Mouse (Mus musculus): Measurements from ENCODE around the gene Ralgds. TPM values are rescaled to one million over a fixed set of nuclear protein-coding genes. Genes with fewer than 3 reads are reported as not detected.
A peak's percentile ranks its signal among the peaks of the same experiment; 100 is the strongest.
"Not testable (repeated sequence)": the region's sequence is repeated elsewhere in the genome, so short reads cannot be mapped to it uniquely, and the experiment has no call there.

Ralgds gene
- total RNA-seq (2014; fragmentation: Nextera tagmentation) = 2.1 and 7.9 TPM in 2 replicates
- total RNA-seq (2017) = 2.8 and 4.6 TPM in 2 replicates

- ATAC-seq (replicated peaks; ENCODE audit: poor library complexity, severe bottlenecking) = peak; percentile 28
Measured at GRCm38 (mm10) chr2:28512798-28513401, at the start of gene Ralgds. Gene Ralgds (plus strand): TSS chr2:28513125.

GRCm38 (mm10) chr2:28463919-28464318, 49.0 kb upstream of the Ralgds start:
- 0 out of 2 replicates have a peak, but pooled peaks have one; percentile 33 for ATAC-seq (replicated peaks; ENCODE audit: poor library complexity, severe bottlenecking)

- ATAC-seq (replicated peaks; ENCODE audit: poor library complexity, severe bottlenecking) = no peak
Measured at GRCm38 (mm10) chr2:28464919-28465318, 48.0 kb upstream of the Ralgds start.

DNA sequence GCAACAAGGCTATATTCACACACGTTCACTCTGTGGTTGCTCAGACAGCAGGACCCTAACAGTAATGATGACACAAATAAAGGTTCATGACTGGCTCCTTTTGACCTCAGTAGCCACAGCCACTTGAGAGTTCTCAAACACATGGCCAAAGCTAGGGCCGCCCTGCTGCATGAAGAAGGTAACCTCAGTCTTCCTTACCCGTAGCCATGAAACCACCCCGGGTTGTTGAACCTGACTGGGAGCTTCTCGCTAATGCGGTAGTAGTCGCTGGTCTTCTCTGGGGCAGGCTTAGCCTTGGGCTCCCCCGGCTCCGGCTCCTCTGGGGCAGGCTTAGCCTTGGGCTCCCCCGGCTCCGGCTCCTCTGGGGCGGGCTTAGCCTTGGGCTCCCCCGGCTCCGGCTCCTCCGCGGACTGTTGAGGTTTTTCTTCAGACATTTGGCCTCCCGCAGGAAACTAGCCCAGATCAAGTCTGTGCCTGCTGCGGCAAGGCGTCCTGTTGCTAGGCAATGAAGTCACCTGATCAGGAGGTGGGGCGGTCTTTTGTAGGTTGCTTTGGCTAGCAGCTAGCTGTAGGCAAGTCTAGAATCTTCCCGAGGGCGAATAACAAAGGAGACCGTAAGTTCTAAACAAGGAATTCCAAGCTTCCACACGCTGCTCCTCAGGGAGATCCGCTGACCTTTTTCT, 46.9 kb upstream of the Ralgds start, which contains the start of gene 1700007K13Rik:
Gene 1700007K13Rik, minus strand, starts transcription at position 497 of the 683 bp plus-strand sequence.
- ATAC-seq (replicated peaks; ENCODE audit: poor library complexity, severe bottlenecking) = peak; percentile 36

DNA sequence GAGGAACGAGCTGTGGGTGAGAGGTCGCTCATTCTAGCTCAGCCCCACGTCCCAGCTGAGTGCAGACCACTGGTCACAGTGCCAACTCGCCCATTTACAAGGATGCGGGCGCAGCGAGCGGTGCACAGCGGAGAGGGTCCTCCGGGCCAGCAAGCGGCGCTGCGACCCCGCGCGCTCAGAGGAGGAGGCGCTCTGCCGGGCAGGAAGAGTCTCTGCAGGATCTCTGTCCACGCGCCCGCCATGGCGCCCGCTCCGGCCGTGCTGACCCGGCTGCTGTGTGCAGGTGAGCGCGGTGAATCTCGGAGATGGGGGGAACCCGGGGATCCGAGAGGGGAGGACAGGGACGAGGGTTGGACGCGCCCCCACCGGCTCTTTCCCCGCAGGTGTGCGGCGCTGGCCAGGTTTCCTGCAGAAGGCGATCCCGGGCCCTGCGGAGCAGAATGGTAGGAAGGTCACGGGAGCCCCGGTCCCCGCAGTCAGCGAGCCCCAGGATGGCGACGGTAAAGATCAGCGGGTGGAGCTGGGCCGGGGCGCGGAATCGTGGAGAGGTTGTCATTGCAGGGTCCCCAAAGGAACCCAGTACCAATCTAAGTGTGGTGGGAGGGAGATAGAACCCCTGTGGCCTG, 45.0 kb upstream of the Ralgds start, which contains the start of gene Mrps2:
Gene Mrps2, plus strand, starts transcription at position 207 of the 626 bp plus-strand sequence.
- peak; percentile 96 for ATAC-seq (replicated peaks; ENCODE audit: poor library complexity, severe bottlenecking)

DNA sequence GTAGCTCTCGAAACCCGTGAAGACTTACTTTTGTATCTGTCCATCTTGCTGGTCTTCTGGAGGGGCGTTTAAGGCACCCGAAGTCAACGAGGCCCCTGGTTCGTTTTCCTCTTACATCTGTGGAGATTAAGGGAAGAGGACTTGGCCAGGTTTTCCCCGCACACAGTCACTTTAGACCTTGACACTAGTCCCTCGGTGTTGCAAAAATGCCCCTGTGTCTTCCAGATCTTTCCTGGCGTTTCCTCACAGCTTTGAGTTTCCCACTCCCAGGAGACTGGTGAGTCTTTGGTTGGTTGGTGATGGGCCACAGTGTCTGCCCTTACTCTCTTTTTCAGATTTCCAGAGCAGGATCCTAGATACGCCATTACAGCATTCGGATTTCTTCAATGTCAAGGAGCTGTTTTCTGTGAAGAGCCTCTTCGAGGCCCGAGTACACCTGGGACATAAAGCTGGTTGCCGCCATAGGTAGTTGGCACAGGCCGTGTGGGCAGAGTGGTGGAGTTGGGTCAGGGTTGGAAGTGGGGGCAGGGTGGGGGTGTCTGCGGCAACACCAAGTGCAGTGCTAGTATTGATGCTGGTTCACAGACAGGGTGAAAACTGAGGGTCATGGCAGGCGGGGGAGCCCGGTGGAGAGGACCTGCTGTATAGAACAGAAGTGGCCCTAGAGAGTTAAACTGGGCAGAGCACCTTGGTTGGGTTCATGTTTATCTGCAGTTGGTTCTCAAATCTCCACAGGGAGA, 44.3 kb upstream of the Ralgds start:
- no peak for ATAC-seq (replicated peaks; ENCODE audit: poor library complexity, severe bottlenecking)

DNA sequence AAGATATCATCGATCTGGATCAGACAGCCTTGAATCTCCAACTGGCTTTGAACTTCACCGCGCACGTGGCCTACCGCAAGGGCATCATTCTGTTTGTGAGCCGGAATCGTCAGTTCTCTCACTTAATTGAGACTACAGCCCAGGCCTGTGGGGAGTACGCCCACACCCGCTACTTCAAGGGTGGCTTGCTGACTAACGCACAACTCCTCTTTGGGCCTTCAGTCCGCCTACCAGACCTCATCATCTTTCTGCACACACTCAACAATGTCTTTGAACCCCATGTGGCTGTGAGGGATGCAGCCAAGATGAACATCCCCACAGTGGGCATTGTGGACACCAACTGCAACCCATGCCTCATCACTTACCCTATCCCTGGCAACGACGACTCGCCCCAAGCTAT, 43.5 kb upstream of the Ralgds start:
- no peak for ATAC-seq (replicated peaks; ENCODE audit: poor library complexity, severe bottlenecking)

- ATAC-seq (replicated peaks; ENCODE audit: poor library complexity, severe bottlenecking) = no peak
Measured at GRCm38 (mm10) chr2:28470591-28470990, 42.3 kb upstream of the Ralgds start.

DNA sequence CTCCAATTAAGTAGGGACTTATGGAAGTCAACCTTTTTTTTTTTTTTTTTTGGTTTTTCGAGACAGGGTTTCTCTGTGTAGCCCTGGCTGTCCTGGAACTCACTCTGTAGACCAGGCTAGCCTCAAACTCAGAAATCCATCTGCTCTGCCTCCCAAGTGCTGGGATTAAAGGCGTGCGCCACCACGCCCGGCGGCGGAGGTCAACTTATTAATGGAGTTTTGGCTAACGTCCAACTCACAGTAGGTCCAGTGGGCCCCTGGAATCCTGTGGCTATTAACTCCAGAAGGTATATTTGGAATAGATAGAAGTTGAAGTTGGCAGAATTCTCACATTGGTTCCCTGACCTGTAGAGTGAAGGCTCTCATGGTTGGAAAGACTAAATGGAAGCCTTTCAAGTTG, 40.9 kb upstream of the Ralgds start:
- not testable (repeated sequence) for ATAC-seq (replicated peaks; ENCODE audit: poor library complexity, severe bottlenecking)

GRCm38 (mm10) chr2:28477993-28478392, 34.9 kb upstream of the Ralgds start:
- ATAC-seq (replicated peaks; ENCODE audit: poor library complexity, severe bottlenecking) = not testable (repeated sequence)

GRCm38 (mm10) chr2:28479208-28480204, 33.4 kb upstream of the Ralgds start:
- ATAC-seq (replicated peaks; ENCODE audit: poor library complexity, severe bottlenecking) = no peak

GRCm38 (mm10) chr2:28483861-28484260, 29.1 kb upstream of the Ralgds start:
- no peak for ATAC-seq (replicated peaks; ENCODE audit: poor library complexity, severe bottlenecking)

DNA sequence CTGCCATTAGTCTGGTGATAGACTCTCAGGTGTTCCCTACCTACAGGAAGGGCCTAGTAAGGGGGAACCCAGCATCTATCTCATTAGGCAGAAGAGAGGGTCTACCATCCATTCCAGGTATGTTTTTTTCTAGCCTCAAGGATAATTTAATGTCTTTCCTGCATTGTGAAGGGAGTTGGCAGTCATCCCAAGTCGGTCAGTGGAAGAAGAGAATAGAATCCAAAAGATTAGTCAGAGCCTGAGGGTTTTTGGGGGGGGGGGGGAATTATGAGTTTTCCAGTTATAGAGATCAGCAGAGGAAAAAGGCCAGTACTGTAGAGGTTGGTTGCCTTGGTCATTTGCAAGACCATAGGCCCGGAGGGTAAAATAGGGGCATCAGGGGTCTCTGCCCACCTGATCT, 18.4 kb upstream of the Ralgds start:
- ATAC-seq (replicated peaks; ENCODE audit: poor library complexity, severe bottlenecking) = no peak

GRCm38 (mm10) chr2:28495207-28495756, 17.6 kb upstream of the Ralgds start:
- peak; percentile 97 for ATAC-seq (replicated peaks; ENCODE audit: poor library complexity, severe bottlenecking)

- no peak for ATAC-seq (replicated peaks; ENCODE audit: poor library complexity, severe bottlenecking)
Measured at GRCm38 (mm10) chr2:28495801-28496595, 16.9 kb upstream of the Ralgds start.

DNA sequence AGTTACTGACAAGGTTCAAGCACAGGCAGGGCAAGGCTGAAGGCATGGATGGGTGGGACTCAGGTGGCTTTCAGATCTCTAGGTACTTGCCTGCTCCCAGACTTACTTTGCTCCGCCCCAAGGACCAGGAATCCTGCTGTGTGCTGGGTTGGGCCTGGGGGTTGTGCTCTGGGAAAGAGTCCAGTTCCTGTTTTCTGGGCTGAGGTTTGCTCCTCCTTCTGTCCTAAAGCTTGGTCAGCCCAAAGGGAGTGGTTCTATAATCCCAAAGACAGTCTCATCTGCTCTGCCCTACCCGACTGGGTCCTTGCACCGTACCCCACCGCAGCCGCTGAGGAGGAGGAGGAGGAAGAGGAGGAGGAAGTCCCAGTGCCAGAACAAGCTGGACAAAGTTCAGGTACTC, 16.3 kb upstream of the Ralgds start, which contains the start of gene Gbgt1:
Gene Gbgt1, plus strand, starts transcription at position 221 of the 400 bp plus-strand sequence.
- peak; percentile 26; the same call in 1 of the 2 replicates for ATAC-seq (replicated peaks; ENCODE audit: poor library complexity, severe bottlenecking)

DNA sequence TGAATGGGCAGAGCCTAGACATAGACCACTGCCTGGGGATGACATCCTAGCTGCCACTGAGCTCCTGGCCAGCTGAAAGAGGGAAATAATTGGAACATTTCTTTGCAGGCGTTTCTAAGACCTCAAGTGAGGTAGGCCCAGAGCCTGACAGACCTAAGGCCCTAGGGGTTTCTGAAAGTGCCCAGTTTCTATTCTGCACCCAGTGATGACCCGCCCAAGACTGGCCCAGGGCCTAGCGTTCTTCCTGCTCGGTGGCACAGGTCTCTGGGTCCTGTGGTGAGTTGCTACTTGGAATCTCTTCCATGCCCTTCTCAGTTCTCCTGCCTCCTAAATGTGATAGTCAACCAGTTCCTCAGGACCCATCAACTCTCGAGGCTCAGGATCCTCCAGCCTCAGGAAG, 15.4 kb upstream of the Ralgds start:
- ATAC-seq (replicated peaks; ENCODE audit: poor library complexity, severe bottlenecking) = no peak

- ATAC-seq (replicated peaks; ENCODE audit: poor library complexity, severe bottlenecking) = peak; percentile 45
Measured at GRCm38 (mm10) chr2:28498431-28498830, 14.5 kb upstream of the Ralgds start.
